Mouse (Mus musculus) hindbrain, embryonic 12.5 days (tissue): ENCODE measurements around the gene Atrnl1. TPM values are rescaled to one million over a fixed set of nuclear protein-coding genes. Genes with fewer than 3 reads are reported as not detected.
A peak's percentile ranks its signal among the peaks of the same experiment; 100 is the strongest.

Source experiments
- ATAC-seq: fragments of 200-750 bp; cut with Nextera tagmentation; 2 replicates; pipeline ENCODE4 v1.8.0; 2017; ENCODE audit warnings: moderate TSS enrichment; ENCODE audit not compliant: low FRiP score
- H3K27ac ChIP-seq: fragments of 300-500 bp; sonication (generic); 2 replicates; pipeline ENCODE4 v1.5.1; 2016; ENCODE audit warnings: mild to moderate bottlenecking
- H3K27me3 ChIP-seq: fragments of 300-500 bp; sonication (generic); 2 replicates; pipeline ENCODE4 v1.6.1; 2016; ENCODE audit warnings: mild to moderate bottlenecking
- H3K36me3 ChIP-seq: fragments of 300-500 bp; sonication (generic); 2 replicates; pipeline ENCODE4 v1.6.1; 2016; ENCODE audit warnings: mild to moderate bottlenecking
- H3K4me1 ChIP-seq: fragments of 300-500 bp; sonication (generic); 2 replicates; pipeline ENCODE4 v1.6.1; 2016
- H3K4me2 ChIP-seq: fragments of 300-500 bp; sonication (generic); replicated peaks from 2 replicates; pipeline ENCODE4 v1.6.1; 2016; ENCODE audit warnings: mild to moderate bottlenecking
- H3K4me3 ChIP-seq: fragments of 300-500 bp; sonication (generic); 2 replicates; pipeline ENCODE4 v1.5.1; 2016; ENCODE audit warnings: mild to moderate bottlenecking
- H3K9ac ChIP-seq: fragments of 300-500 bp; sonication (generic); 2 replicates; pipeline ENCODE4 v1.6.1; 2016; ENCODE audit warnings: mild to moderate bottlenecking, moderate library complexity
- H3K9me3 ChIP-seq: fragments of 300-500 bp; sonication (generic); replicated peaks from 2 replicates; pipeline ENCODE4 v1.6.1; 2016; ENCODE audit warnings: mild to moderate bottlenecking
- WGBS: fragments of 180-500 bp; shearing (Covaris S2); methylation state at CpG from one replicate; pipeline ENCODE4 v1.1.7; 2016; 5-methylcytosine and 5-hydroxymethylcytosine counted together
- polyA plus RNA-seq: library from polyadenylated mRNA; unstranded; fragments of >200 nt; fragmentation: Nextera tagmentation; extraction: Ambion mirVana; gene quantifications from 2 replicates; pipeline ENCODE4 v1.2.1, GENCODE M21; 2016

Atrnl1 gene
- polyA plus RNA-seq, 1 experiment from 2014 or later, result 12.4 TPM

DNA sequence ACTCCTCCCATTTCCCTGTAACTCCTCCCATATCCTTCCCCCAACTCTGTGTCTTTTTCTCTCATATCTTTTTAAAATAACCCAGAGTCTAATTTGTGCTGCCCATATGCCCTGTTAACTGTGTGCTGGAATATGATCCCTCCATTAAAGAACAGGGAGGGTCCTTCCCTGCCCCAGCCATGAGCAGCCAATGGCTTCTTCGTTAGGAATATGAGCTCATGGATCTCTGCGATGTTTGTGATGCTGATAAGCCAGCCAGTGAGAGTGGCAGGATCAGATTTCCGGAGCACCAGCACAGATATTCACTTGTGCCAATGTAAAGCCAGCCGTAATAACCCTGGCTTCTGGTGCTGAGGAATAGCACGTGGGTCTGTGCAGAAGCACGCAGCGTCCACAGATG, 477.6 kb downstream of the Atrnl1 start:
- no peaks in the 10 kb centered on the region for H3K4me1 ChIP-seq
- no peaks in the 10 kb centered on the region for H3K27me3 ChIP-seq
- H3K4me2 ChIP-seq, result no peak overlapping the region
- no peak for ATAC-seq
- no peak overlapping the region for H3K9ac ChIP-seq
- no peak overlapping the region for H3K27ac ChIP-seq
- 73% methylated on average over 7 of the region's 7 CpGs for WGBS
- no peaks in the 10 kb centered on the region; the same call in 1 of the 2 replicates for H3K36me3 ChIP-seq
- no peak overlapping the region for H3K4me3 ChIP-seq
- no peaks in the 10 kb centered on the region for H3K9me3 ChIP-seq

DNA sequence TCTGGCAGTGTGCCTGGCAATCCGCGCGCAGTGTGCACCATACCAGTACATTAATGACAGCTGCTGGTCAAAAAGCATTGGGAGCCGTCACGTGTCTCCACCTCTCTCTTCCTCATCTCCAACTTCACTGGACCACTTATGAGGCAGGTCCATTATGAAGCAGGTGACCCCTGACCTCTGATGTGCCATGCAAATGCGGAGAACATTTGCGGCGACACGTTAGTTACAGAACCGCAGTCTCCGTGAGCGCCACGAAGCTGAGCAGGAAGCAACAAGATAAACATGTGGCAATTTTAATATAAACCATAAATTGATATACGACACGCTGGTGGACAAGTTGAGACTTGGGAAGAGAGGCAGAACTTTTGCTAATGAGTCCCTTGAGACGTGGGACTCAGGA, 481.1 kb downstream of the Atrnl1 start:
- no peak overlapping the region for H3K9ac ChIP-seq
- ATAC-seq, result no peak
- 90% methylated on average over 16 of the region's 16 CpGs for WGBS
- peaks cover 7% of the 10 kb centered on the region for H3K4me1 ChIP-seq
- no peaks in the 10 kb centered on the region; the same call in 1 of the 2 replicates for H3K36me3 ChIP-seq
- H3K9me3 ChIP-seq, result no peaks in the 10 kb centered on the region
- no peak overlapping the region for H3K4me3 ChIP-seq
- H3K4me2 ChIP-seq, result no peak overlapping the region
- no peaks in the 10 kb centered on the region for H3K27me3 ChIP-seq
- H3K27ac ChIP-seq, result no peak overlapping the region

DNA sequence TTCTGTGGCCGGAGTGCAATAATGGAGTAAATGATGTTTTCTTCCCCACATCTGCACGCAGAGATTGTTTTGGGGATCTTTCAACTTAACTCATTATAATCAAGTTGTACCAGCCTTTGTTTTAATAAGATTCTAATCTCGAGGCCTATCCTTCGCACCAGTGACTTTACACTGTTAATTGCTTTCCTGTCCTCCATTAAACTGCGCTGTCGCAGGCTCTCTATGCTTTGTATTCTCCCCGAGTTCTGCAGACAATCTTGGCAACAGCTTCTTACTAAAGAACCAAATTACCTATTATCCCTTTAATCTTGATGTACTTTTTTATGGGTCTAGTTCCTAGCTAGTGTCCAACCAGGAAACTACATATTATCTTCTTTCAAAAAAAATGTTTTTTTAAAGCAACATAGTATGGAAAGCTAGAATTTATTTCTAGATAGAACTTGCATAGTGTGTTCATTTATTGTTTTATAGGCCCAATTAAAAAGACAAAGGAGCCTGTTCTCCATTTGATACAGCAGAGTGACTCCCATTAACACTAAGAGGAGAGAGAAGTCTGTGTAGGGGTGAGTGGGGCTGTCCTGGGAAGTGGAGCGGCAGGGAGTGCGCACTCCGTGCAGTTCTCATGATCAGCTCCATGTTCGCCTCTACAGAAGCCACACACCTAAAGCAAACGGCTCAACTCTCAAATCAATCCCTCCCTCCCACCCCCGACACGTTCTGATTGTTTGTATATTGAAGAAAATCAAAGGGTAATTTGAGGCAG, 484.1 kb downstream of the Atrnl1 start:
- no peak overlapping the region for H3K4me2 ChIP-seq
- H3K4me1 ChIP-seq, result peaks cover 7% of the 10 kb centered on the region
- ATAC-seq, result no peak
- 64% methylated on average over 14 of the region's 14 CpGs for whole genome bisulfite sequencing
- no peak overlapping the region for H3K9ac ChIP-seq
- no peaks in the 10 kb centered on the region for H3K9me3 ChIP-seq
- H3K36me3 ChIP-seq, result no peaks in the 10 kb centered on the region; the same call in 1 of the 2 replicates
- H3K4me3 ChIP-seq, result no peak overlapping the region
- no peak overlapping the region; the same call in 1 of the 2 replicates for H3K27ac ChIP-seq
- H3K27me3 ChIP-seq, result no peaks in the 10 kb centered on the region

DNA sequence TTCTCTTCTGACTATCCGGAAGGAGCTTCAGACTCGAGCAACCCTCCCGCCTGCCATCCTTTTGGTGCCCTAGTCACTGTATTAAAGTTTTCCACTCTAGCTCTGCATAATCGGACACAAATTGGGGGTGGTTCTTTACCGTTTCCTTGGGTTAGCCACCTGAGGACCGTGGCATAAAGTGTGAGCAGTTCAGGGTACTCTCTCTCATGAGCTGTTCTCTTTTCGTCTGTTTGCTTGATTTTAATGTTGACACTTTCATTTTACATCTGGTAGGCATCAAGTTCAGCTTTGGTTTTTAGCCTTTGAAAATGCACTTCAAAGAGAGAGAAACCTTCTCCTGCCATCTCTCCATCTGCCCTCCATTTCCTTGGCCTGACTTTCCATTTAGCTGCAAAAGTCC, 484.9 kb downstream of the Atrnl1 start:
- no peak overlapping the region for H3K9ac ChIP-seq
- H3K36me3 ChIP-seq, result no peaks in the 10 kb centered on the region; the same call in 1 of the 2 replicates
- peak overlapping the region; percentile 41; the same call in 1 of the 2 replicates for H3K27ac ChIP-seq

DNA sequence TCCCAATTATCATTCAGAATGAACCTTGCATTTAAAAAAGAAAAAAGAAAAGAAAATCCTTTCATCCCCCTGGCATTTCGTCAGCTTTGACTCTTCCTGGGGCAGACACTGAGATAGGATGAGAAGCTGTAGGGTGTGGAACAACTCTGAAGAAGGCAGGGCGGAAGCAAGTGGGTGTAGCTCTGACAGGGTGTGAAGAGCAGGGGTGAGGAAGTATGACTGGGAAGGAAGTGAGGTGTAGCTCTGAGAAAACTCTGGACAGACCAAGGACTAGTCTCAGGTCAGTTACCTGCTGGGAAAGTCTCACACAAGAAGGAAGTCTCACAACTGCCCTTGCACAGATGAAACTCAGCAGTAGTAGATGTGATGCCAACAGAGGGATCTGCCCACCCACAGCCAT, 486.4 kb downstream of the Atrnl1 start:
- no peak for ATAC-seq
- H3K9me3 ChIP-seq, result no peaks in the 10 kb centered on the region
- 79% methylated on average over 2 of the region's 2 CpGs for WGBS

More for the DNA sequence above, 484.9 kb downstream of the Atrnl1 start:
- no peaks in the 10 kb centered on the region for H3K27me3 ChIP-seq
- no peak overlapping the region for H3K4me2 ChIP-seq
- peaks cover 7% of the 10 kb centered on the region for H3K4me1 ChIP-seq
- no peaks in the 10 kb centered on the region for H3K9me3 ChIP-seq
- no peak overlapping the region for H3K4me3 ChIP-seq
- 67% methylated on average over 7 of the region's 7 CpGs for WGBS
- ATAC-seq, result no peak

DNA sequence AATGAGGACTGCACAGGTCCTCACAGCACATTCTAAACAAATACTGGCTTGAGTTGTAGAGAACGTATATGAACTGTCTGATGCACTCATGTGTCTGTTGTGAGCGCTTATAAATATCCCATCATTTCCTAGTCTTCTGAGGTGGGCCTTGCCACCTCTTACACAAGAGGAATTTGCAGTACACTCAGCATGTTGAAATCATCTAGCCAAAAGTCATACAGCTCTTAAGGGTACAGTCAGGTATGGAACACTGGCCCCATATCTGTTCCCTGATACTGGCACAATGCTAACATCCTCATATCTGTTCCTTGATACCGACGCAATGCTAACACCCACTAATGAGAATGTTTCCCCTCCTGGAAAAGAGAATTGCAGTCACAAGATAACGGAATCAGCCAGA, 488.7 kb downstream of the Atrnl1 start:
- H3K27ac ChIP-seq, result no peak overlapping the region
- H3K9ac ChIP-seq, result no peak overlapping the region
- no peaks in the 10 kb centered on the region for H3K27me3 ChIP-seq
- 95% methylated on average over 5 of the region's 5 CpGs for WGBS
- no peak for ATAC-seq
- no peak overlapping the region for H3K4me2 ChIP-seq
- peaks cover 7% of the 10 kb centered on the region for H3K4me1 ChIP-seq
- no peaks in the 10 kb centered on the region for H3K9me3 ChIP-seq
- H3K4me3 ChIP-seq, result no peak overlapping the region
- H3K36me3 ChIP-seq, result no peaks in the 10 kb centered on the region

More for the DNA sequence above, 486.4 kb downstream of the Atrnl1 start:
- Histone ChIP-seq H3K9ac (no peak overlapping the region), H3K4me3 (no peak overlapping the region), H3K4me2 (no peak overlapping the region), H3K36me3 (no peaks in the 10 kb centered on the region; the same call in 1 of the 2 replicates), H3K27ac (no peak overlapping the region), H3K27me3 (no peaks in the 10 kb centered on the region), H3K4me1 (peaks cover 7% of the 10 kb centered on the region)

DNA sequence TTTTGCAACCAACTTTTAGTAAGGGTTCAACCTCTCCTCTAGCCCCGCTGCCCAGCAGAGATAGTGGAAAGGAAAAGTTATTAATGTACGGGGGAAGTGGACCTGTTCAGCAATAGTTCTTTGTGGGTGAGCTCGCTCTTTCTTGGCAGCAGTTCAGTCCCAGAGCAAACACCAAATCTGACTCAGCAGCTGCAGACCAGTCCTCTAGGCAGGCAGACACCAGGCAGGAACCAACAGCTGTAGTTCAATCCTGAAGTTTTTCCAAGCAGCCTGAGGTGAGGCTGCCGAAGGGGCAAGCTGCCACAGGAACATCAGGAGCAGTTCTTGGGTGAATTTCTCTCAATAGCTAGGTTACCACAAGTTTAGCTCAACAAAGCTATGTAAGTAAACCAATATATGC, 489.5 kb downstream of the Atrnl1 start:
- ATAC-seq, result no peak
- WGBS, result 82% methylated on average over 4 of the region's 4 CpGs
- H3K27me3 ChIP-seq, result no peaks in the 10 kb centered on the region
- no peaks in the 10 kb centered on the region for H3K9me3 ChIP-seq
- no peaks in the 10 kb centered on the region for H3K36me3 ChIP-seq
- no peak overlapping the region for H3K9ac ChIP-seq
- no peak overlapping the region for H3K27ac ChIP-seq
- H3K4me2 ChIP-seq, result no peak overlapping the region
- no peak overlapping the region for H3K4me3 ChIP-seq
- H3K4me1 ChIP-seq, result peaks cover 4% of the 10 kb centered on the region; the same call in 1 of the 2 replicates

DNA sequence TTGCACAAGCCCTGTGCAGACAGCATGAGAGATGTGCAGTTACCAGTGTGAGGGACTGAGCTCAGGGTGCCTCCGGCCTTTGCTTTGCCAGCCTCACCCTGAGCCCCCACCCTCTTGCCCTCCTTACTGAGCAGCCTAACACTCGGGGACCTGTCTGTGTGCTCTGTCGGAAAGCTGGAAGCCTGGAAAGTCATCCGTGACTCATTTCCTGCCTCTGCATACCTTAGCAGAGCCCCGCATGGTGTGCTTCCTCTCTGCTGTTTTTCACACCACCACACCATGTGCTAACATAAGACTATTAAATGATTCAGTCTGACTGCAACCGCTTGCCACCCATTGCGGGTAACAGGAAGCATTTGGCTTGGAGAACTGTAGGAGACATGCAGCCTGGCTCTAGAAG, 493.7 kb downstream of the Atrnl1 start:
- Histone ChIP-seq H3K4me2 (no peak overlapping the region), H3K9me3 (no peaks in the 10 kb centered on the region), H3K4me1 (peaks cover 12% of the 10 kb centered on the region), H3K27me3 (no peaks in the 10 kb centered on the region), H3K27ac (no peak overlapping the region), H3K4me3 (no peak overlapping the region), H3K36me3 (no peaks in the 10 kb centered on the region), H3K9ac (no peak overlapping the region)
- no peak for ATAC-seq
- WGBS, result 65% methylated on average over 7 of the region's 7 CpGs

DNA sequence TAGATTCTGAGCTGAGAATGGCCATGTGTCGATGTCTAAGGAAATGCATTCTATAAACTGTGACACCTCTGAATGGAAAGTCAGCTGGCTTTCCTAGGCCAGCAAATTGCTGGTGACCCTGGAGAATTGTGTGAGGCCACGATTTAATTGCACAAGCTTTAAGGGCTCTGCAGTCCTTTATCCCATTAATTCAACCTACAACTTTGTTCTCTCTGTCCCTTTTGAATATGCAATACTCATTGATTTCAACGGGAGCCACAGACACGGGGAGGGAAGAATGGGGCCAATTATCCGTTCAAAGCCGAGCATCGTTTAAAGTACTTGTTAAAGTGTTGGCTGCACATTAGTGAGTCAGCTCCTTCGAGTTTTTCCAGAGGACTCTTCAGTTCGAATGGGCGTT, 496.8 kb downstream of the Atrnl1 start:
- WGBS, result 43% methylated on average over 10 of the region's 10 CpGs
- Histone ChIP-seq H3K36me3 (no peaks in the 10 kb centered on the region), H3K4me3 (no peak overlapping the region), H3K27me3 (no peaks in the 10 kb centered on the region), H3K9ac (no peak overlapping the region), H3K27ac (no peak overlapping the region; the same call in 1 of the 2 replicates), H3K9me3 (no peaks in the 10 kb centered on the region), H3K4me2 (no peak overlapping the region), H3K4me1 (peaks cover 18% of the 10 kb centered on the region)
- ATAC-seq, result peak; percentile 67; the same call in 1 of the 2 replicates

DNA sequence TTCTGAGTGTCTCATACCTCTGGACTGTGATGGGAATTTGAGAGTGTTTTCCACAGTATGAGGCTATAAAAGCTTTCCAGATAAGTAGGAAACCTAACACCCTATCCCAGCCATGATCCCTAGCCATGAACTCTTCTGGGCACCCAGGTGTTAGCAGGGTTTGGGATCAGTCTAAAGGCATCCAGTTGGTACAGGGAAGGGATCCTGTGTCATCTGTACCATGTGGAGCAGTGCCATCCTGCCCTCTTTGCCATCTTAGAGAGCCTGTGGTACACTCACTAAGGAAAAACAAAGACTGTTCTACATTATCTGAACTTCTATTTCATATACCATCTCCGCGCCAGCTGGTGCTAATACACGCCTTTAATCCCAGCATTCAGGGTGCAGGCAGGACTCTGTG, 499.7 kb downstream of the Atrnl1 start:
- H3K4me3 ChIP-seq, result no peak overlapping the region
- H3K27ac ChIP-seq, result no peak overlapping the region
- H3K4me1 ChIP-seq, result peaks cover 19% of the 10 kb centered on the region
- H3K9ac ChIP-seq, result no peak overlapping the region
- no peak for ATAC-seq
- WGBS, result 98% methylated on average over 3 of the region's 3 CpGs
- no peak overlapping the region for H3K4me2 ChIP-seq
- no peaks in the 10 kb centered on the region for H3K36me3 ChIP-seq
- no peaks in the 10 kb centered on the region for H3K9me3 ChIP-seq
- no peaks in the 10 kb centered on the region for H3K27me3 ChIP-seq

DNA sequence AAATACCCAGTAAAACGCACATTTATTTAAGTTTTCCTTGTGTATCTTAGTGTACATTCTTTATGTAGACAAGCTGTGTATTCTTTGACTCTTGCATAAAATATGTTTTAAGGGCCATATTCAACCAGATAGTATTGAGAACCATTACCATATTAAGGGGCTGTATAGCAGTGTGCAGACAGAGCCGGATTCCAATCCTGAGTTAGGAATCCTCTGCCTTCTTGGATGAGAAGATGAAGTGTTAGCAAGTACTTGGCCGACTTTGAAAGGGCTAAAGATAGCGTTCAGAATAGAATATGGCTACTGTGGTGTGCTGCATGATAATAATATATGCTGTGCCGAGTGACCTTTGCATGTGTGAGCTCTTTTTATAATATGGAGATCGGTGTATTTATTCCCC, 500.5 kb downstream of the Atrnl1 start:
- no peaks in the 10 kb centered on the region for H3K36me3 ChIP-seq
- H3K4me2 ChIP-seq, result no peak overlapping the region
- no peak overlapping the region for H3K27ac ChIP-seq
- WGBS, result 92% methylated on average over 6 of the region's 6 CpGs
- no peak overlapping the region for H3K9ac ChIP-seq
- no peak overlapping the region for H3K4me3 ChIP-seq
- peaks cover 16% of the 10 kb centered on the region for H3K4me1 ChIP-seq
- H3K27me3 ChIP-seq, result no peaks in the 10 kb centered on the region
- ATAC-seq, result no peak
- no peaks in the 10 kb centered on the region for H3K9me3 ChIP-seq

DNA sequence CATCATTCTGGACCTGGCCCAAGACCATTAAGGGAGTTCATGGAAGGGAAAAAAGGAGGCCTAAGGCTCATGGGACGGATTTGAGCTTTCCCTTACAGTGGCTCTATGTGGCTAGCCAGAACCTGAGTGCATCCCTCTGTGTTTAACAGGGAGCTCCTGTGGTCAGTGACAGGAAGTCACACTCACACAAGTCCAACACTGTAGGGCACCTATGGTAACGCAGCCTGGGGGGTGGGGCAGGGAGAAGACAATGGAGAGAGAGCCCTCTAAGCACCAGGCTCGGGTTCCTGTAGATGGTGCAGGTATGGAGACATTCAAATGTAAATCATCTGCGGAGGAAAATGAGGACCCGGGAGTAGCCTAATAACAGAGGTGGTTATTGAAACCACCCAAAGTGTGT, 501.3 kb downstream of the Atrnl1 start:
- no peak for ATAC-seq
- Histone ChIP-seq H3K27ac (no peak overlapping the region), H3K4me3 (no peak overlapping the region), H3K36me3 (no peaks in the 10 kb centered on the region), H3K27me3 (no peaks in the 10 kb centered on the region), H3K4me2 (no peak overlapping the region), H3K4me1 (peaks cover 14% of the 10 kb centered on the region), H3K9me3 (no peaks in the 10 kb centered on the region), H3K9ac (no peak overlapping the region)
- 42% methylated on average over 5 of the region's 5 CpGs for WGBS
